Mouse (Mus musculus) adrenal gland, adult 8-10 months (tissue): ENCODE measurements around the gene Iqschfp. TPM values are rescaled to one million over a fixed set of nuclear protein-coding genes. Genes with fewer than 3 reads are reported as not detected.

ENCODE experiments used
- DNase-seq: peaks from one replicate; pipeline ENCODE4 v3.0.0; 2022
- total RNA-seq, 4 experiments: library from RNA; stranded (reverse); gene quantifications; 2 replicates each; pipeline ENCODE4 v1.2.4; 2022

Gene Iqschfp
- total RNA-seq, 4 experiments from 2014 or later: not detected

DNA sequence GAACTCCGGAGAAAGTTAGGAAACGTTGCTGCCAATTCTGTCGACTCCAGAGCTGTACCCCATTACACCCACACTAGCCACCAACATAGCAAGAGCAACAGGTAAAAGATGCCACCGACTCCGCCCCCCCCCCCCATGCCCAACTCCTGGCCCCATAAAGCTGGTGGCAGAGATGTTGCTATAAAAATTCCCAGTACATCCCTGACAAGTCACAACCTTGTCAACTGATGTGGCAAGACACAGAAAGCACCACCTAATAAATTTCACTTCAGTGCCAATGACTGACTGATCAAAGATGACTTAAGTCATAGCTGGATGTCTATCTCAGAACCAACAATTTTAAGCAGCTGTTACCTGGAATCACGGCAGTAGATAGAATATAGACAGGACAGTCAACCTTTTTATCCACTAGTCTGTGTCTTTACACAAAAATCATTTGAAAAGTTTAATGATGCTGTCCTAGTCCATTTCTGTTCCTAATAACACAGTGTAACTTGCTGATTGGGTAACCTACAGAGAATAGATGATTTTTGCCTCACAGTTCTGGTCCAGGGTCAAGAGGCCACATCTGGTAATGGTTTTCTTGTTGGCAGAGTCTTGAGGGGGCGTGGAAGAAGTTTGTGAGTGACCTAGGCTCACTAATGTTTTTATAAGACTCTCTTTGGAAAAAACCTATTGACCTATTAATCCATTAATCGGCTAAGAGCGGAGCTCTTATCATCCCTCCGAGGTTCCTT, 561.9 kb downstream of the Iqschfp start:
- no peak for DNase-seq

DNA sequence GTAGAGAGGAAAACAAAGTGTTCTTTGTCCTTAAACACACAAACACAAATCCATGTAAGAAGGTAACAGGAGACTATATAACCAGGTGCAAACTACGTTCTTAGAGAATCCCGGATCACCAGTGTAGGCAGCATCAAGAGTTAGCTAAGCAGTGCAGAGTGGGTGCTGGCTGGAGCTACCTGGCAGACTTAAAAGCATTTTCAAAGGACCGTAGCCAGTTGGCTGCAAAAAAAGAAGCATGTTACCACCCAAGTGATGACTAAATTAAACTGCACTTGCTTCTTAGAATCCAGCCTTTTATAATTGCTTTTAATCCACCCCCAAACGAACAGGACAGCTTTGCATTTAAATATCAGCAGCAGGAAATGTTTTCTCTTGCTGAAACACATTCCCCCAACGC, 574.6 kb downstream of the Iqschfp start:
- no peak for DNase-seq

DNA sequence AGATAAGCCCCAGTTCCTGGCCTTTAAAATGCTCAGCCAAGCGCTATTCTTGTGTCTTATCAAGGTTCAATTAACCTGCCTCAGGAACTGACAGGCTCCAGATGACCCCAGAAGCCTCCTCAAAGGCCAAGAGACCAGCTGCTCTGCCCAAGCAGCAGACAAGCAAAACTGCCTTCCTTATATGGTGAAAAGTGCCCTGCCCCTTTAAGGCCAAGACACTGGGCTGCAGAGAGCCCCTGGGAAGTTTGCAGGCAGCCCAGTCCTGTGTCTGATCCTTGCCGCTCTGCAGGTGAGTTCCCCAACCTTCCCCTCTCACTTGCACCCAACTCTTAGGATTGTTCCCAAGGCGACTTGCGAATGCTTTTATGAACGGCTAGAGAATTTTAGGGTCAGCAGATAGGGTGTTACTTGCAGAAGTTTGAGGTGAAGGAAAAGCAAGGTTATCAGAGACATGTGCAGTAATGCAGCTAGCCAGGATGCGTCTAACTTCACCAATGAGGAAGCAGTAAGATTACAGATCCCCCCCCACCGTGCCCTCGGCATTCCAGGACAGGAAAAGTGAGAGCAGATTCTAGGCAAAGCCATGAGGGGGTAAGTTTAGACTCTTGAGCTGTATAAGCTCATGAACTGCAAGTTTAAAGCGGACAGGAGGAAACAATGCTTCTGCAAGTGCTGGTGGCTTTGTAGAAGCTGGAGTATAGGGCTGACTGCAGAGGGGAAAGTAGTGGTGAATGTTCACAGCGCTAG, 576.1 kb downstream of the Iqschfp start:
- DNase-seq: no peak

DNA sequence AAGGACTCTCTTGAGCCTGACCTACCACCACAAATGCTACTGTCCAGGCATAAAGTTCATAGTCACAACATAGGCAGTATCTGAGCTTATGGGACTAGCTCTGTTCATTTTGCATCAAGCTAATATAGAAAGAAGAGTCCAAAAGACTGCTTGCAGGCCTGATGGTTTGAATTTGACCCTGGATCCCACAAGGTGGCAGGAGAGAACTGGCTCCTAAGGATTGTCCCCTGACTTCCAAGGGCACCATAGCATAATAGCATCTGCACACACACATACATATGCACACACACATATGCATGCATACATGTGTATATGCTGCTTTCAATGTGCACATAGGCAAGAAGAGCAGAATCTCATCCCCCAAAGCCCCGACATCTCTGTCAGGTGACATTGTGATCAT, 577.6 kb downstream of the Iqschfp start:
- no peak for DNase-seq

DNA sequence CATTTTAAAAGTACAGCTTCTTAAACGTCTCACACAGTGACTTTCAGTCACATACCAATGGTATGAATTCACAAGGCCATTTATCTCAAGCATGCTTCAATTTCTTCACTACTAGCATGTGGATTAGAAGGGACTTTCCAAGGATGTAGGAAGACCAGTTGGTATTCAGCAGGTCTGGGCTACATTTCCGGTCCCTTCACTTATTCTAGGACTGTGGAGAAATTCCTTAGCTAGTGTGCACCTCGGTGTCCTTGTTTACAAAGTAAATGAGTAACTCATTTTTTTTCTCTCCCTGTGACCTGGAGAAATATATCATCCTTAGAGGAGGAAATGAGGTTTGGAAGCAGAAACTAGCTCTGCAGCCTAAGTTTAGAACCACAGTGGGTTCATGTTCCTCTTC, 578.0 kb downstream of the Iqschfp start:
- DNase-seq: no peak

DNA sequence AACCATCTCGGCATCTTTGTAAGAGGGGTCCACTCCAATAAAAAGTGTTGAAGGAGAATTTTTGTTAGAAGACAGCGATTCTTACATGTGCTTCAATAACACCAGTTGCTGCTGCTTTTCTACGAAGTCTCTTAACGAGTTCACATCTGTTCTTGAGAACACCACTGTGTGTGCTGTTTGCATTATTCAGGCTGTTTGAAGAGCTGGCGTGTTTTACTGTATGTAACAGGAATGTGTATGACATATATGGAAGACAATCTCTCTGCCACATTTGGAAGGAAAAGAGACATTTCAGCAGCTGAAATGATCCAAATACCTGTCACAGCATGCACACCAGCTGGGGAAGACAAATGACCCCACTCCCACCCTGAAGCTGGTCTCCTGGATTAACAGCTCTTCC, 578.6 kb downstream of the Iqschfp start:
- no peak for DNase-seq

DNA sequence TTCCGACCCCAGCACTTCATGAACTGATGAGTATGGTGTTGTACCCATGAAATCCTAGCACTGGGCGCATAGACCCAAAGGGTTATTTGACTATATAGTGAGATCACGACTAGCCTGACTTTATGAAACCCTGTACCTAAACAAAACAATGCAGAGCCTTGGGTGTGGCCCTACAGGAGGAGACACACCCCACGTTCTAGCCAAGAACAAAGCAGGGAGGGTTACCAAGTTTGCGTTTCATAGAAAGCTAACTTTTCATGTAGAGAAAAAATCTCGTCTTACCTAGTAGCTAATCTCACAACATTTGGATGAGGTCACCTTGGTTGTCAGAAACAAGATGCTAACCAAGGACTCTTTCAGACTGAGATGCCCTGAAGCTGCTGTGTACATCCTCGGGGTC, 584.3 kb downstream of the Iqschfp start:
- no peak for DNase-seq

DNA sequence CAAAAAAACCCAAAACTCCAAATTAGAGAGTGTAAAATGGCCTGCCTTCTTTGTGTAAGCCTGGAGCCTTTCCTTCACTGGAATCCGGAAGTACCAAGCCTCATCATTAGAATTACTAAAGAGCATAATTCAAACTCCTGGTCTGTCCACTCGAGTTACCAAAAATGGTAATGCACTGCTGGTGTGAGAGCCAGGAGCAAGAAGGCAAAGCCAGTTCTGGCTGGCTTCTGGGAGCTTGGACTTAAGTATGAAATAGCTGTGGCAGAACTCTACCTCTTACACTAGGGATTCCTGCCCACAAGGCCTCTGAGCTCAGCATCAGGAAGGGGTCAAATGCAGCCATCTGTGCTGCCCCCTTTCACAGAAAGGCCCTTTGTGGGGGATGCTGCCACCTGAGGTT, 585.4 kb downstream of the Iqschfp start:
- DNase-seq: no peak

DNA sequence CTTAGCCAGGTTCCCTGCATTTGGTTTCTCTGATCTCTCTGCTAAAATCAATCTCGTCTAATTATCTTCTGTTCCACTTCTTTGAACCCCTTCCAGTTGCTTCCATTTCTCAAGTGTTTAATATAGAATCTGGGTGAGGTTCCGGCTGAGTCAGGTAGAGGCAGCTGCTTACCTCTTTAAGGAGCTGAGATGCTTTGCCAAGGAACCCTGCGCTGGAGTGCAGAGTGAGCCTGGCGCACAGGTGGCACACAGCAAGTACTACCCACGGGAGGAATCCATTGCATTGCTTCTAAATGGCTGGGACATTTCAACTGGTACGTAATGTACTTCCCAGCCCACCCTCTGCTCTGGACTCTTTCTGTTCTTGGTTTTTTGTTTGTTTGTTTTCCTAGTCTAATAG, 587.2 kb downstream of the Iqschfp start:
- DNase-seq: no peak

DNA sequence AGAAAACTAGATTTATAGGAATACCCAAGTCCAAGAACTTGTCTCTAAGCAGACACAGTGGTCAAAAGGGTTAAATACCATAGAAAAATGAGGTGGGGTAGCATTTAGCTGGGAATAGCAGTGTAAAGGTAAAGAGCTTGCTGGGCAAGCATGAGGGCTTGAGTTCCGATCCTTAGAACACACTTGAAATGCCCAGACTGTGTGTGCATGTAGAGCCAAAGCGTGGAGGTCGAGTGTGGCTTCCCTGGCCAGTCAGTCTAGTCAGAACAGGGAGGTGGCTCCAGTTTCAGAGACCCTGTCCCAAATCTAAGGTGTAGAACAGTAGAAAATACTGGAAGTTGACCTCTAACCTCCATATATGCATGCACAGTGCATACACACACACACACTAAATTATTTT, 591.5 kb downstream of the Iqschfp start:
- no peak for DNase-seq

DNA sequence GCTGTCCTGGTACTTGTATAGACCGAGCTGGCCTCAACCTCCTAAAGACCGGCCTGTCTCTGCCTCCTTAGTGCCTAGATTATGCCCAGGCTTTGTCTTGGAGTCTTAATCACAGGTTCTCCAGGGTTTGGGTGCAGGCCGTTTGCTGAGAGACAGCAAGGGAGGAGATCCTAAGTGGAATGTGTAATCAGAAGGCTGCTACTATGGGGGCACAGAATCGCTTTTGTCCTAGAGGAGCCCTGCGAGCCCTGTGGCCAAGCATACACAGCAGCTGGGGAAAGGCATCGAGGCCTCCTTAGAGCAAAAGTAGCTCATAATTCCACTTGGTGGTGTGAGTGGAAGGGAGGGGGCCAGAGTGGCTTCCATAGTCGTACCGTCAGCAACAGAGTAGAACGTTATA, 592.0 kb downstream of the Iqschfp start:
- DNase-seq: no peak

DNA sequence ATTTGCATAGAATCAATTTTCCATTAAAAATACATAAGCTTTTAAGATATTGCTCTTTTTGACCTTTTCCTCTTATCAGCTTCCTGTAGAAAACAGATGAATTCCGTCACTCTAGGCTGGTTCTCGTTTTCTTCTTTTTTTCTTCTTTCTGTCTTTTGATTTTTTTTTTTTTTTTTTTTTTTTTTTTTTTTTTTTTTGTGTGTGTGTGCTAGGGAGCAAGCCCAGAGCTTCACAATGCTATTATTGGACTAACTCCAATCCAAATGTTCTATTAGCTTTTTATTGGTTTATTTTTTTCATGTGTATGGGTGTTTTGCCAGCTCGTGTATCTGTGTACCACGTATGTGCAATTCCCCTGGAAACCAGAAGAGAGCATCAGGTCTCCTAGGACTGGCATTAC, 592.5 kb downstream of the Iqschfp start:
- no peak for DNase-seq

DNA sequence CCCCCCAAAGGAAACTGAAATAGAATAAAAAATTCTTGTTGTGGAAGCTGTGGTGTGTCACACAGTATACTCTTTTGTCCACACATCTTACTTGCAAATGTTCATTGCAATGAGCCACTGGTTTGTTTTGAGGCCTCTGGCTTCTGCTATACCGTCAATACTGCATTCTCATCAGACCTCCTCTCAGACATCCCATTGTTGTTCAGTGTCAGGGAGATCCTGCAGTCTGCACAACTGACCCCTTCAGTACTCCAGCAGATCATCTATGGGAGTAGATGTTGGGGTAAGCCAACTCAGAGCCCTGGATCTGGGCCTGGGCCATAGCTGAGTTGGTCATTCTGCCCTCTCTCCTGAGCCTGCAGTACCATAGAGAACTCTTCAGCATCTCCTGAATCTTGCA, 595.6 kb downstream of the Iqschfp start:
- DNase-seq: no peak

DNA sequence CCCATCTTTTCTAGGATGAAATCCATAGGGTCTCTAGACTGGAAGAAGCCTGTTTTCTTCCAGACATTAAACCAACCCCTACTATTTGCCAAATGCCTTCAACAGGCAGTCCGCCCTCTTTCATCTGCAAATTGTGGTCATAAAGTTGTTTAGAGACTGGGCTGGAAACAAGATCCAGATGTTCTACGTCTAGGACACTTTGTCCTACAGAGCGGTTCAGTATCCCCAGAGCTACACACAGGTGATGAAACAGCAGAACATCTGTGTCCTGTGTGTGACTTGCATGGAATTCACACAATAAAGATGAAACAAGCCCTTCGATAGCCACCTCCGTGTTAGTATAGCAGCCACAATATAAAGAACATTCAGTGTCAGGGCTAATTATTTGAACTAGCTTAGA, 596.3 kb downstream of the Iqschfp start:
- DNase-seq: no peak

DNA sequence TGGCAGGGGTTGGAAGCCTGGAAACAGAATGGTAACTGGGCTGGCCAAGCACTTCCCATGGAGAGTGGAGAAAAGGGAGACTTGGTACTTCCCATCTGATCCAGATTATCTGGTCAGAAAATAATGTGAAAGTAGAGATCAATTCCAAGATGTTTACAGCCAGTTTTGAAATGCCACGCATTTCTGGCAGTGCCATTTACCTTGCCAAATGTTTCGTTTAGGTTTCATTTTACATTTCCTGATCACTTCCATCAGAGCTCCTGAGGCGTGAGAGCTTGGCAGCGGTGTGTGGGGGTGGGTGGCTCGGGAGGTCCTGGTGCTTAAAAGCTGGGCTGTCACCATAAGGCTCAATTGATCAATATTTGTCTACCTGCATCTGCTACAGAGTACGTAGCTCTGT, 599.5 kb downstream of the Iqschfp start:
- DNase-seq: no peak

DNA sequence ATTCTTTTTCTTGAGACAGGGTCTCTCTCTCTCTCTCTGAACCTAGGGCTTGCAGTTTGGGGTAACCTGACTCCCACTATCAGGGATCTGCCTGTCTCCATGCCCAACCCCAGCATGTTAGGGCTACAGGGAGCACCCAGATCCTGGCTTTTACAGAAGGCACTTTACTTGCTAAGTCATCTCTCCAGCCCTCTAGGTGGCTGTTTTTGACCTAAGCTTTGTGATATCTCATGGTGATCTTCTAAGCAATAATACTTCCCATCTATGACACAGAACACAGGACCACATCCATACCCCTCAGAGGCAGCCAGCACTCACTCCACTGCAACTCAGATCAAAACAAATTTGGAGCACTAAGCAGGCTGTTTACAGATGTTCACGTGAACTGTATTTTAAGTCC, 600.0 kb downstream of the Iqschfp start:
- DNase-seq: no peak

DNA sequence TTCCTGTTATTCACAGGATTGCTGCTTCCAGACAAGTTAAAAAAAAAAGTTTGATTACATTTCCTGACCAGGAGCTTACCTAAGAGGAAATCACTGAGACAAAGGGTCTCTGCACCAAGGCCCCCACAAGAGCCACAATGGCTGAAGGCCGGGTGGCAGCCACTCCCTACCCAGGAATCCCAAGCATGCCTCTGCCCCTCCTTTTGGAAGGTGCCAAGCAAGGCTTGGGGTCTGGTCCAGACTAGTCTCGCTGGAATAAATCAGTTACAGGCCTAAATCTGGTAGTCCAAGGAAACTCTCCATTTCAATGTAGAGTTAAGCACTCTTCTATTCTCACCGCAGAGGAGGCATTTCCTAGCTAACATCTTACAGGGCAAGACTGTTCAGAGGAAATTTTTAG, 600.5 kb downstream of the Iqschfp start:
- DNase-seq: no peak

DNA sequence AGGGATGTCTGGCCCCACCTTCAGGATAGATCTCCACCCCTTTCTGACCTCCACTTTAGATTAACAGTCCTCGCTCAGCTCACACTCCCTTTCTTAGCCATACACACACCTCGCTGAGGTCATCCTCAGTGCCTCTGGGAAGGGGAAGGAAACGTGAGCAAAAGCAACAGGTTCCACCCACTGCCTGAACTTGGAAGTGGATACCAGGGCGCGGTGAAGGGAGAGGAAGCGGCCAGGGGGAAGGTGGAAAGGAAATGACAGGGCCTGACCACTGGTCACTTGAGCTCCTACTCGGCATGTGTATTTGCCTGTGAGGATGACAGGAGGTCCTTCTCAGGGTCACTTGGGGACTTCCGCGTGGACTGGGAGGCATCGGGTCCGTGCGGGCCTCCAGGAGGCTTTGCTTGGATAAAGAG, 601.1 kb downstream of the Iqschfp start:
- peak; percentile 48 for DNase-seq

DNA sequence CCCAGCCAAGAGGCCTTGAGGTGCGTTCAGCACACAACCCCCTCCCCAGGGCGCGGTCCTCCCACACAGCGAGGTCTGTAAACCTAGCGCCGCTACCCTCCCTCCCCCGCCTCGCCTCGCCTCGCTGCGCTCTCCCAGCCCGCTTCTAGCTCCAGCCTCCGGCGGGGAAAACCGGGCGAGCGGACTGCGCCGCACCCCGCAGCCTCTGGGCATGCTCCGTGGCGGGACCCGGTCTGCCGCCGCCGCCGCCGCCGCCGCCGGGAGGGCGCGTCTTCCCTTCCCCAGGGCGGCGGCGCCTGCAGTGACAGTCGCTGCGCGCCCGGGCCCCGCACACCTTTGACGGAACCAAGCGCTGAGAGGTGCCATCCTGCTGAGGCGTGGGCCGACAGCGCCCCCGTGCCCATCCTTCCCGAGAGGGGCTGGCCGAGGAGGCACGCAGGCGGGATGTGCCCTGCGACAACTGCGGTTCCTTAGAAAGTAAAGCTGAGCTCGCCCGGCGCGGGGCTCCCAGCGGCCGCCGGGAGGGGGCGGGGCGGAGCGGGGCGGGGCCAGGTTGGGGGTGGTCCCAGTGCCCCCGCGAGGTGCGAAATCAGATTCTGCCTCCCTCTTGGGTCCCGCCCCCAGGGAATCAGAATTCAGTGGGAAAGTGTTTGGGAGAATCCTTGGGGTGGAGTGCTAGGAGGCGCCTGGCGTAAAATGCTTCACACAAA, 601.7 kb downstream of the Iqschfp start:
- DNase-seq: peak; percentile 54

DNA sequence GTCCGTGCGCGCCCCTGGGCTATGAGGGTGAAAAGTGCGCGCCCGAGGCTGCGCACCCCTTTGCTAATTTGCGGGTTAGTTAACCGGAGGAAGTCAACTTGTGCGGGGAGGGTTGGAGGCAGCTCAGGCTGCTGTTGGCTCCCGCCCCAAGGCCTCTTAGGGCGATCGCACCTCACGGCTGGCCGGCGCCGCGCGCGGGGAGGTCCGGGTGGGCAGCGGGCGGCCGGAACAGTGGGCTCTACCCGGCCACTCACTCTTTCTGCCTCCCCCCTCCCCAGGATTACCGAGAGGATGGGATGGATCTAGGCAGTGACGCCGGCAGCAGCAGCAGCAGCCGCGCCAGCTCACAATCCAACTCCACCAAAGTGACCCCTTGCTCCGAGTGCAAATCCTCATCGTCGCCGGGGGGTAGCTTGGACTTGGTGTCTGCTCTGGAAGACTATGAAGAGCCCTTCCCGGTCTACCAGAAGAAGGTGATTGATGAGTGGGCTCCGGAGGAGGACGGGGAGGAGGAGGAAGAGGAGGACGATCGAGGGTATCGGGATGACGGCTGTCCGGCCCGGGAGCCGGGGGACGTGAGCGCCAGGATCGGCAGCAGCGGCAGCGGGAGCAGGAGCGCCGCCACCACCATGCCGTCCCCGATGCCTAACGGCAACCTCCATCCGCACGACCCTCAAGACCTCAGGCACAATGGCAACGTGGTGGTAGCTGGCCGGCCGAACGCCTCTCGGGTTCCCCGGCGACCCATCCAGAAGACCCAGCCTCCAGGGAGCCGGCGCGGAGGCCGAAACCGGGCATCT, 602.5 kb downstream of the Iqschfp start:
- DNase-seq: no peak

DNA sequence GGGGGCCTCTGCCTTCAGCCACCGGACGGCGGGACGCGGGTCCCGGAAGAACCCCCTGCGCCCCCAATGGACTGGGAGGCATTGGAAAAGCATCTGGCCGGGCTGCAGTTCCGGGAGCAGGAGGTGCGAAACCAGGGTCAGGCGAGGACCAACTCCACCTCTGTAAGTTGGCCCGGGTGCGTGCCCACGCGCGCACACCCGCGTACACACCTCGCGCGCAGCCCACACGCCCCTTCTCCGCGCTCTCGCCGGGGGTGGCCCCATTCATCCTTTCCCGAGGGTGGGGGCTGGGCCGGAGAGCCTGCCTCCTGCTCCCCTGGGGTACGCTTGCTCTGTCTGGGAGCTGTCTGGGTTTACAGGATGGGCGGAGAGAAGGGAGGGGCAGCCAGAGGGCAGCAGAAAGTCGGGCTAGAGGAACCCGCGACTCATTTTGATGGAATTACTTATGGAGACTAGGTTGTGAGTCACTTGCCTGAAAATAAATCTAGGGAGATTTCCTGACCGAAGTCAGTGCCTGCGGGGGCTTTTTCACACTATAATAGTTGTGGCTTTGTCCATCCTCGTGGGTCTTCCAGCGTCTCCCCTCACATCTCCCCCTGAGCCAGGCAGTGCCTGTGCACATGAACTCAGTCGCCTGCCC, 603.2 kb downstream of the Iqschfp start:
- peak; percentile 38 for DNase-seq

DNA sequence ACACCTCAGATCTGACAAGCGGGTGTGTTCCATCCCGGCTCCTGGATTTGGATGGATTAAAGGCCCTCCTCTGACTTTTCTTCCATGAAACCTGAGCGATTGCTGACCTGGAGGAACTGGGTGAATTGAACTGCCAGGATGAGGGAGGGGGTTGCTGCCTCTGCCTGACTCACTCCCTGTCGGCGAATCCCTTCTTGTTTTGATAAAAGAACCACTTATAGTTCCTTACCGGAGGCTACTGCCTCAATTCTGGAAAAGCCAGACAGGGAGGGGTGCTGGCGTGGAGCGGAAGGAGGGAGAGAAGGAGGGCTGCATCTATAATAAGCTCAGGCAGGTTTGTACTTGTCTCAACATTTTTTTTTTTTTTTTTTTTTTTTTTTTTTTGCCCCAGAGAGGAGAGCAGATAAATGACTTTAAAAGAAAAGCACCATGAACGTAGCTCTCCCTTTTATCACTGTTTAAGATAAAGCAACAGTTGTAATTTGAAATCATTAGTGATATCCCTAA, 603.8 kb downstream of the Iqschfp start:
- DNase-seq: no peak
